Comparison of ENCODE assay signal across 18 mouse cellular contexts in the genomic region with DNA sequence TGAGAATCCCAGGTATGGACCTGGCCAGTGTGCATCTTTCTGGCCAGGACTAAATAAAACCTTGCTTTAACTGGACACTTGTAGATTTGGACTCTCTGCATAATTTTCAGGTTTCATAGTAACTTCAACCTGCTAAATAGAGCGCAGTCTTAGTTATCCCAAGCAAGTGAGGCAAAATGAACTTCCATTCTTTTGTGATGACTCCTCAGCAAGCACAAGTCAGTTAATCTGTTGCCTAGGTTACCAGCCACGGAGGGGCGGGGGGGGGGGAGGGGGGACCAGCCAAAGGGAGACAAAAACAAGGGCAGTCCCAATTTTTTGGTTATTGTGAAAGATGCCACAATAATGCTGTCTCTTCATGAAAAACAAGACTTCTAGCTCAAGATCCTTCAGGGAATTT. TPM values are rescaled to one million over a fixed set of nuclear protein-coding genes. Genes with fewer than 3 reads are reported as not detected.
A peak's percentile ranks its signal among the peaks of the same experiment; 100 is the strongest.
DNase-seq lines count a peak whose midpoint lies in the region; ATAC-seq and TF ChIP-seq lines count a peak whose summit lies in the region.
"Had no signal": no experiment of that assay in that cellular context is flagged by ENCODE, and none has a peak within 500 bp of the region (broad histone marks: within the 10 kb centered on the region; RNA-seq: fewer than 3 reads in every experiment).

No protein-coding gene starts in this region.

- H3K4me1 ChIP-seq in testis, adult 2 months (ENCODE audit: control insufficient read depth, insufficient read depth, low read length) = peaks cover 5% of the 10 kb centered on the region; the same call in 1 of the 2 replicates
- peaks cover 21% of the 10 kb centered on the region for H3K4me1 ChIP-seq in kidney, embryonic 15.5 days

- intact Hi-C loops in heart, postnatal 36 days (cut with DNase I) = loop anchor here (2.0 kb wide), 1 partner anchor 40 kb away; the partner anchor contains the start of gene Dock7

- H3K36me3 ChIP-seq in testis, adult 2 months (ENCODE audit: control insufficient read depth, insufficient read depth, low read length) = no peaks in the 10 kb centered on the region
- no peaks in the 10 kb centered on the region for H3K36me3 ChIP-seq in kidney, embryonic 15.5 days
- H3K36me3 ChIP-seq: liver, embryonic 13.5 days; lung, embryonic 15.5 days had no signal

- TF ChIP-seq POLR2A in testis, adult 2 months (IDR thresholded peaks at IDR 0.05; ENCODE audit: control insufficient read depth, low read depth, low read length) = no peak
- TF ChIP-seq POLR2A in brain, embryonic 14.5 days (IDR thresholded peaks at IDR 0.05; ENCODE audit: borderline replicate concordance, extremely low read depth, insufficient read depth, insufficient read length, poor library complexity, severe bottlenecking) = no peak

- no peak for TF ChIP-seq CTCF in testis, adult 2 months (IDR thresholded peaks at IDR 0.05; ENCODE audit: control insufficient read depth, insufficient read depth, insufficient replicate concordance, low read depth, low read length)
- TF ChIP-seq CTCF in brain, embryonic 14.5 days (IDR thresholded peaks at IDR 0.05; ENCODE audit: borderline replicate concordance, extremely low read depth, insufficient read depth, insufficient read length) = no peak

- H3K27me3 ChIP-seq in testis, adult 2 months (ENCODE audit: control insufficient read depth, insufficient read depth, low read length) = no peaks in the 10 kb centered on the region
- H3K27me3 ChIP-seq in kidney, embryonic 15.5 days = peaks cover 5% of the 10 kb centered on the region; the same call in 1 of the 2 replicates
- H3K27me3 ChIP-seq: lung, embryonic 15.5 days had no signal

- H3K4me3 ChIP-seq in testis, adult 2 months (ENCODE audit: control insufficient read depth, low read depth, low read length) = no peak overlapping the region
- H3K4me3 ChIP-seq in kidney, embryonic 15.5 days (replicated peaks) = no peak overlapping the region
- H3K4me3 ChIP-seq: liver, embryonic 13.5 days; lung, embryonic 15.5 days had no signal

- H3K4me2 ChIP-seq in kidney, embryonic 15.5 days = no peak overlapping the region
- H3K4me2 ChIP-seq: liver, embryonic 13.5 days; lung, embryonic 15.5 days had no signal

- 34% methylated on average over 3 of the region's 3 CpGs for WGBS in kidney, embryonic 15.5 days

- H3K9ac ChIP-seq in kidney, embryonic 15.5 days = no peak overlapping the region
- H3K9ac ChIP-seq: liver, embryonic 13.5 days; lung, embryonic 15.5 days had no signal

- H3K27ac ChIP-seq in testis, adult 2 months (ENCODE audit: control insufficient read depth, insufficient read depth, low read depth, low read length) = 0 out of 2 replicates have a peak overlapping the region, but pooled peaks have one; percentile 21
- H3K27ac ChIP-seq in kidney, embryonic 15.5 days = no peak overlapping the region
- H3K27ac ChIP-seq: liver, embryonic 13.5 days; lung, embryonic 15.5 days had no signal

- peak; percentile 57 for DNase-seq in heart, adult 11 months
- DNase-seq in heart, postnatal 36 days = no peak
- no peak for DNase-seq in testis, postnatal 10 days (ENCODE audit: low spot score)
- DNase-seq in brain, embryonic 14.5 days (ENCODE audit: low read depth) = peak; percentile 35
- peak; percentile 45 for DNase-seq in skeletal muscle tissue, adult 2 months (ENCODE audit: low read depth, low spot score)
- DNase-seq in frontal cortex, postnatal 10 days (ENCODE audit: low spot score in 2 of 2) = no peak
- DNase-seq: adrenal gland, postnatal 25 days; cerebellum, adult 2 months; gastrocnemius, postnatal 10 days; kidney, postnatal 10 days; liver, embryonic 13.5 days; thymus, adult 18-20 months had no signal

- no peak for ATAC-seq in kidney, embryonic 15.5 days (replicated peaks; ENCODE audit: low FRiP score)
- ATAC-seq: activated CD4-positive, CD25-positive, alpha-beta regulatory T cell, adult 4 months; hindbrain, embryonic 16.5 days; intestine, postnatal 0 days had no signal

- H3K9me3 ChIP-seq in kidney, embryonic 15.5 days (replicated peaks) = no peaks in the 10 kb centered on the region
- H3K9me3 ChIP-seq: liver, embryonic 13.5 days; lung, embryonic 15.5 days had no signal

RNA-seq across cellular contexts. Expression of gene Atg4c, which starts 33.3 kb away (rescaled TPM):
- total RNA-seq in heart, postnatal 36 days (2021) = 1 to 10 TPM; 4.6 to 5.5 TPM
- 9.2 and 10.9 TPM in 2 replicates for polyA plus RNA-seq in testis, adult 2 months (2012; rRNA removed)
- polyA plus RNA-seq in brain, embryonic 14.5 days (2012; rRNA removed) = 11.8 and 12.0 TPM in 2 replicates
- polyA plus RNA-seq in kidney, embryonic 15.5 days (2015; fragmentation: Nextera tagmentation; extraction: Ambion mirVana) = 13.4 and 14.1 TPM in 2 replicates

RNA-seq across cellular contexts. Expression of gene Dock7, which starts 39.7 kb away (rescaled TPM):
- 10 to 100 TPM in 1 of 2 experiments, 1 to 10 TPM in 1; 9.0 to 11.8 TPM for total RNA-seq in heart, postnatal 36 days (2021)
- polyA plus RNA-seq in testis, adult 2 months (2012; rRNA removed) = 30.8 and 32.2 TPM in 2 replicates
- polyA plus RNA-seq in brain, embryonic 14.5 days (2012; rRNA removed) = 197 and 199 TPM in 2 replicates
- polyA plus RNA-seq in kidney, embryonic 15.5 days (2015; fragmentation: Nextera tagmentation; extraction: Ambion mirVana) = 55.4 and 60.1 TPM in 2 replicates

Comparison
In these comparisons a context has a peak if more than half of its experiments do, and no peak if none do; other contexts are left out.
1. DNase-seq: peak in heart, adult 11 months (single experiment), brain, embryonic 14.5 days (single experiment) and skeletal muscle tissue, adult 2 months (single experiment); none in heart, postnatal 36 days (0 of 2), testis, postnatal 10 days (single experiment) and frontal cortex, postnatal 10 days (0 of 2).